Mouse (Mus musculus) brain, embryonic 14.5 days (tissue): Measurements from ENCODE around the gene Zranb1. TPM values are rescaled to one million over a fixed set of nuclear protein-coding genes. Genes with fewer than 3 reads are reported as not detected.
A peak's percentile ranks its signal among the peaks of the same experiment; 100 is the strongest.

ENCODE experiments used
- DNase-seq: peaks from one replicate; pipeline ENCODE4 v3.0.0-alpha.2; 2011; ENCODE audit warnings: low read depth
- CTCF ChIP-seq: fragments of 200-500 bp; IDR thresholded peaks from 2 replicates; pipeline ENCODE4 v1.5.1; 2012; ENCODE audit warnings: inconsistent platforms, mild to moderate bottlenecking, moderate library complexity, borderline replicate concordance; ENCODE audit not compliant: insufficient read depth, insufficient read length; ENCODE audit errors: extremely low read depth
- POLR2A ChIP-seq: fragments of 200-500 bp; IDR thresholded peaks from 2 replicates; pipeline ENCODE4 v1.6.1; 2012; ENCODE audit warnings: mild to moderate bottlenecking, inconsistent platforms, borderline replicate concordance; ENCODE audit not compliant: poor library complexity, insufficient read depth, insufficient read length, severe bottlenecking; ENCODE audit errors: extremely low read depth
- polyA plus RNA-seq: library from polyadenylated mRNA; depleted of rRNA; stranded (reverse); fragments of >200 nt; gene quantifications from 2 replicates; pipeline ENCODE4 v1.2.3, GENCODE M21; 2012

Zranb1 gene
- polyA plus RNA-seq, 1 experiment, result 31.3 TPM

DNA sequence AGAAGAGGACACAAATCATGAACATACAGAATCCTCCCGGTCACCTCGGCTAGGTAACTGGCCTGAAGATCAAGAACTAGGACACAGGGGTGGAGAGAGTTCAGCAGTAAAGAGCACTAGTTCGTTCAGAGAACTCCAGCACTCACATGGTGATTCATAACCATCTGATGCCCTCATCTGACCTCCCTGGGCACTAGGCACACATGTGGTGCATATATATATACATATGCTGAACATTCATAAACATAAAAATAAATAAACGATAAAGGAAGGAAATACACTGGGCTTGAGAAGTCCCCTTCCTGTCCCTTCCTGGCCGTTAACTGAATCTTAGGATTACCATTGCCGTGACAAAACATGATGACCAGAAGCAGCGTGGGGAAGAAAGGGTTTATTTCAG is 38.1 kb upstream of the Zranb1 start:
- no peak for DNase-seq
- TF ChIP-seq CTCF (no peak), POLR2A (no peak)

- DNase-seq, result no peak
- TF ChIP-seq POLR2A (no peak), CTCF (no peak)
Observed at GRCm38 (mm10) chr7:132893336-132893735, 37.6 kb upstream of the Zranb1 start.

DNA sequence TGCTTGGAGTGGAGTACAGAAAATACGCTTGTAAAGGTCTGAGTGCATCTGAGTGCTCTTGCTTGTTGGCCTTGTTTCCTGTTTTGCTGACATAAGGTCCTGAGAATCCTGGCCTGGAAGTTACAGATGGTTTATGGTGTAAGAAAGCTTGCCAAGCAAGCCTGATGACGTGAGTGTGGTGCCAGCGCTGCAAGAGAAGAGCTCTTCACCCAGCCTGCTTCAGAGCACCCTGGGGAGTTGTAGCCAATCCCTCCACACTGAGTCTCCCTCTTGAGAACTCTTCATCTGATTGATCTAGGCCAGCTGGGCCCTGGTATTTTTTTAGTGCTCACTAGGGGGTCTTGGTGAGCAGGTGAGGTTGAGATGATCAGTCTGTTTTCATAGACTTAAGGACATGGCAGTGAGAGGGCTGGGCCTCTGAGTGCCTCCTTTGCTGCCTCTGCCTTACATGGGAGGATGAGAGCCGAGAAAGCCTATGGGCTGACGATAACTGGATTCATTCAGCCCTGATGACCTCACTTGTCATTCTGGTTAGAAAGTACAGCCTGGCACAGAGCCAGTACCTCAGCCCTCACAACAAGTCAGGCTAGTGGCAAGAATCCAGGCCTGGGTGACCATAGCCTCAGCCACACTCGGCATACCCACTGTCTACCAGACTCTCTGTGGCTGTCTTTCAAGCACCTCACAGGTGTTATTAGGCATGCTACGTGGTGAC is 35.9 kb upstream of the Zranb1 start:
- DNase-seq, result peak; percentile 31
- TF ChIP-seq POLR2A, result no peak
- TF ChIP-seq CTCF, result no peak

DNA sequence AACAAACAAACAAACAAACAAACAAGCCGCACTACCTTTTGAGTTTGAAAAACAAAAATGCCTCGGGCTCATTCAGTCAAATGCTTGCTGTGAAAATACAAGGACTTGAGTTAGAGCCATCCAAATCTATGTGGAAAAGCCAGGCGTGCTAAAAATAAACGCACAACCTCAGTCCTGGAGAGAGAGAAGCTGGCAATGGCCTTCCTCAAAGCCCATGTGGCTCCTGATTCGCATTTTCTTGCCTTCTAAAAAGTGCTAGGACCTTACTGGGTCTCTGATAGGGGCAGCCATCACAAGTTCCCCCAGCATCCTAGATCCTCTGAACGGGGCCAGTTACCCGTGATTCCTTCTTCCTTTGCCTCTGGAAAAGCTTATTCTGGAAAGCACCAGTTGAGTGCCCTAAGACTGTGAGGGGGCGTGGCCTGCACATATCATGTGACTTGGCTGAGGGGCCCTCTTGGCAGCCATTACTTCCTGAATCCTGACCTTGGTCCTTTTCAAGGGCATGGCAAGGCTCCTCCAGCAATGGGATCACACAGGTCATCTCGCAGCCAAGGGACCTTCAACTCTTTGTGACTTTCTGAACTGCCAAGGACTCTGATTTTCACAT is 34.6 kb upstream of the Zranb1 start:
- DNase-seq, result no peak
- TF ChIP-seq POLR2A (no peak), CTCF (no peak)

DNA sequence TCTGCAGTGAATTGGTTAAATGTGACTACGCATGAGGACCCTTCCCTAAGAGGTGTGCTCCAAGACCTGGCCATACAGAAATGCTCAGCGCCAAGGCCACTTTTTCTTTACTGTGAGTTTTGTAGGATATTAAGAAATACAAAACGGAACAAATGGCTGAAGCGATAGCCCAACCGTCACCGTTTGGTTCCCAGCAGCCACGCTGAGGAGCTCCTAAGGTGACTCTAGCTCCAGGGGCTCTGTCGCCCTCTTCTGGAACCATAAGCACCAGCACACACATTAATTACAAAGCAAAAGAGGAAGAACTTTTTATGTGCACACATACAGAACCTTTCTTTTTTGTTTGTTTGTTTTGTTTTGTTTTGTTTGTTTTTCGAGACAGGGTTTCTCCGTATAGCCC is 33.7 kb upstream of the Zranb1 start:
- DNase-seq, result no peak
- TF ChIP-seq POLR2A, result no peak
- TF ChIP-seq CTCF, result peak; percentile 20; the same call in 1 of the 2 replicates

GRCm38 (mm10) chr7:132898234-132898633 is 32.7 kb upstream of the Zranb1 start:
- DNase-seq, result no peak
- no peak for TF ChIP-seq POLR2A
- peak; percentile 57; the same call in 1 of the 2 replicates for TF ChIP-seq CTCF

DNA sequence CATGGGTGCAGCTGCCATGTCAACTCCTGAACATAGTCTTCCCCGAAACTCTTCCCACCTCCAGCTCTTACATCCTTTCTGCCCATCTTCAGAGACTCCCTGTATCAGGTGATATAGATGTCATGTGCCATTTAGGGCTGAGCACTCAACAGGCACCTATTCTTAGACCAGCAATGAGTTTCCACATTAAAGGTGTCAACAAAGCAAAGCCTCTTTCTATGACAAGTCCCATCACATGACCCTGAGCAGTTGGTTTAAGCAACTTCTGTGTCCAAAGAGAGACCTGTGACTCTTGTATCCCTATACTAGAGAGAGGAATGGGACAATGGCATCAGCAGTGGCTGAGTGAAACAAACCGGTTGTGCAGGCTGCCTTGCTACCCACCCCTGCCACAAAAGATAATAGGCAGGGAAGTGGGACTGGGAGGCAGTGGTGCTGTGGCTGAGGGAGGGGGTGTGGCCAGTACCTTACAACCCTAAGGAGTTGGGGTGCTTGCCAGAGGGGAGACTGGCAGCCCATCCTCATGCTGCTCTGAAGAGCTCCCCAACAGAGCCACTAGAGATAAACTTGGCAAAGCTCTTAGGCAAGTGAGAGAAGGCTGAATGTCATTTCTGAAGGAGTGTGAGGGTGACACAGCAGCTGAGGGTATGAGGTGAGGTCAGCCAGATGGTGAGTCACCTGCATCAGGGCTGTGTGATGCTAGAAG is 30.0 kb upstream of the Zranb1 start:
- TF ChIP-seq CTCF (no peak), POLR2A (no peak)
- no peak for DNase-seq

GRCm38 (mm10) chr7:132903796-132904195 is 27.1 kb upstream of the Zranb1 start:
- TF ChIP-seq CTCF, result no peak
- TF ChIP-seq POLR2A, result no peak
- no peak for DNase-seq

- peak; percentile 1 for DNase-seq
- TF ChIP-seq CTCF, result no peak
- TF ChIP-seq POLR2A, result no peak
Observed at GRCm38 (mm10) chr7:132921971-132922370, 9.0 kb upstream of the Zranb1 start.

DNA sequence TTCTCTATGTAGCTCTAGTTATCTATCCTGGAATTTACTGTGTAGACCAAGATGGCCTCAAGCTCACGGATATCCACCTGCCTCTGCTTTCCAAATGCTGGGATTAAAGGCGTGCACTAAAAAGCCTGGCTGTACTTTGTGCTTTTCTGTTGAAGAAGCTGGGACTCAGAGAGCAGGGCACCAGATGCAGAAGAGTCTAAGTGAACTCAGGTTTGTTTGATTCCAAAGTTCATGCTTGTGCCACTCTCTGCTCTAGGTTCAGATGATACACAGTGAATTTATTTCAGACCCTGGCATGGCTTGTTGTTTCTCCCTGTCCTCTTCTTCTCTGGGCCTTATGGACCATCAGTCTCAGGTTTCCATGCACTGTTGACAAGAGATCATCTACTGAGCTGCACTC is 5.7 kb upstream of the Zranb1 start:
- no peak for DNase-seq
- TF ChIP-seq POLR2A (no peak), CTCF (no peak)

GRCm38 (mm10) chr7:132927201-132927600 is 3.7 kb upstream of the Zranb1 start:
- TF ChIP-seq POLR2A (no peak), CTCF (no peak)
- DNase-seq, result no peak
